Mouse (Mus musculus) forebrain, embryonic 13.5 days (tissue): Measurements from ENCODE around the gene Slc7a10. TPM values are rescaled to one million over a fixed set of nuclear protein-coding genes. Genes with fewer than 3 reads are reported as not detected.

Source experiments
- ATAC-seq: fragments of 200-750 bp; cut with Nextera tagmentation; 2 replicates; pipeline ENCODE4 v1.8.0; 2017
- H3K27ac ChIP-seq: fragments of 300-500 bp; sonication (generic); 2 replicates; pipeline ENCODE4 v1.5.1; 2015; ENCODE audit warnings: inconsistent platforms, mild to moderate bottlenecking, moderate library complexity
- H3K27me3 ChIP-seq: fragments of 300-500 bp; sonication (generic); 2 replicates; pipeline ENCODE4 v1.6.1; 2015; ENCODE audit warnings: mild to moderate bottlenecking, inconsistent platforms
- H3K36me3 ChIP-seq: fragments of 300-500 bp; sonication (generic); 2 replicates; pipeline ENCODE4 v1.6.1; 2015; ENCODE audit warnings: mild to moderate bottlenecking, inconsistent platforms; ENCODE audit not compliant: poor library complexity, severe bottlenecking
- H3K4me1 ChIP-seq: fragments of 300-500 bp; sonication (generic); 2 replicates; pipeline ENCODE4 v1.6.1; 2015; ENCODE audit warnings: inconsistent platforms
- H3K4me2 ChIP-seq: fragments of 300-500 bp; sonication (generic); 2 replicates; pipeline ENCODE4 v1.6.1; 2015; ENCODE audit warnings: inconsistent platforms, mild to moderate bottlenecking, moderate library complexity
- H3K4me3 ChIP-seq: fragments of 300-500 bp; sonication (generic); 2 replicates; pipeline ENCODE4 v1.5.1; 2015; ENCODE audit warnings: mild to moderate bottlenecking, inconsistent platforms
- H3K9ac ChIP-seq: fragments of 300-500 bp; sonication (generic); 2 replicates; pipeline ENCODE4 v1.6.1; 2015; ENCODE audit warnings: mild to moderate bottlenecking, inconsistent platforms
- H3K9me3 ChIP-seq: fragments of 300-500 bp; sonication (generic); replicated peaks from 2 replicates; pipeline ENCODE4 v1.6.1; 2016; ENCODE audit warnings: inconsistent platforms
- WGBS: fragments of 180-500 bp; shearing (Covaris S2); methylation state at CpG from one replicate; pipeline ENCODE4 v1.1.7; 2015; 5-methylcytosine and 5-hydroxymethylcytosine counted together
- polyA plus RNA-seq: library from polyadenylated mRNA; unstranded; fragments of >200 nt; fragmentation: Nextera tagmentation; extraction: Ambion mirVana; gene quantifications from 2 replicates; pipeline ENCODE4 v1.2.1, GENCODE M21; 2015

Gene Slc7a10
- polyA plus RNA-seq, 1 experiment from 2014 or later: 2.5 TPM

GRCm38 (mm10) chr7:35156561-35157477 lies 29.4 kb upstream of the Slc7a10 start:
- Histone ChIP-seq H3K36me3 (no peaks in the 10 kb centered on the region), H3K4me3 (no peak overlapping the region), H3K9ac (no peak overlapping the region), H3K4me1 (no peaks in the 10 kb centered on the region), H3K9me3 (no peaks in the 10 kb centered on the region), H3K4me2 (no peak overlapping the region), H3K27ac (no peak overlapping the region), H3K27me3 (0 out of 2 replicates have a peak, but pooled peaks cover 5% of the 10 kb centered on the region)
- WGBS: 79% methylated on average over 16 of the region's 16 CpGs
- ATAC-seq: no peak

- no peaks in the 10 kb centered on the region for H3K4me1 ChIP-seq
- H3K36me3 ChIP-seq: no peaks in the 10 kb centered on the region
- no peak for ATAC-seq
- 0 out of 2 replicates have a peak, but pooled peaks cover 5% of the 10 kb centered on the region for H3K27me3 ChIP-seq
- H3K27ac ChIP-seq: no peak overlapping the region
- WGBS: 78% methylated on average over 3 of the region's 3 CpGs
- no peak overlapping the region for H3K4me2 ChIP-seq
- no peaks in the 10 kb centered on the region for H3K9me3 ChIP-seq
- H3K4me3 ChIP-seq: no peak overlapping the region
- H3K9ac ChIP-seq: no peak overlapping the region
Observed at GRCm38 (mm10) chr7:35157512-35157911, 28.7 kb upstream of the Slc7a10 start.

GRCm38 (mm10) chr7:35162443-35162842 lies 23.7 kb upstream of the Slc7a10 start:
- no peak for ATAC-seq
- Histone ChIP-seq H3K36me3 (no peaks in the 10 kb centered on the region), H3K27ac (no peak overlapping the region), H3K27me3 (no peaks in the 10 kb centered on the region), H3K9ac (no peak overlapping the region), H3K9me3 (no peaks in the 10 kb centered on the region), H3K4me2 (no peak overlapping the region), H3K4me3 (no peak overlapping the region), H3K4me1 (no peaks in the 10 kb centered on the region)
- WGBS: 87% methylated on average over 6 of the region's 6 CpGs

- no peak overlapping the region for H3K4me3 ChIP-seq
- no peaks in the 10 kb centered on the region for H3K27me3 ChIP-seq
- no peak overlapping the region for H3K9ac ChIP-seq
- 84% methylated on average over 7 of the region's 7 CpGs for WGBS
- no peak for ATAC-seq
- H3K36me3 ChIP-seq: no peaks in the 10 kb centered on the region
- H3K27ac ChIP-seq: no peak overlapping the region
- no peaks in the 10 kb centered on the region for H3K4me1 ChIP-seq
- no peak overlapping the region for H3K4me2 ChIP-seq
- no peaks in the 10 kb centered on the region for H3K9me3 ChIP-seq
Observed at GRCm38 (mm10) chr7:35163600-35163999, 22.6 kb upstream of the Slc7a10 start.

GRCm38 (mm10) chr7:35164131-35164530 lies 22.1 kb upstream of the Slc7a10 start:
- WGBS: 86% methylated on average over 6 of the region's 6 CpGs
- Histone ChIP-seq H3K27ac (no peak overlapping the region), H3K27me3 (no peaks in the 10 kb centered on the region), H3K4me2 (no peak overlapping the region), H3K9me3 (no peaks in the 10 kb centered on the region), H3K4me1 (no peaks in the 10 kb centered on the region), H3K36me3 (no peaks in the 10 kb centered on the region), H3K9ac (no peak overlapping the region), H3K4me3 (no peak overlapping the region)
- ATAC-seq: no peak

- Histone ChIP-seq H3K27ac (no peak overlapping the region), H3K4me3 (no peak overlapping the region), H3K9ac (no peak overlapping the region), H3K36me3 (no peaks in the 10 kb centered on the region), H3K9me3 (no peaks in the 10 kb centered on the region), H3K4me1 (0 out of 2 replicates have a peak, but pooled peaks cover 3% of the 10 kb centered on the region), H3K4me2 (no peak overlapping the region), H3K27me3 (peaks cover 8% of the 10 kb centered on the region; the same call in 1 of the 2 replicates)
- 80% methylated on average over 5 of the region's 5 CpGs for WGBS
- no peak for ATAC-seq
Observed at GRCm38 (mm10) chr7:35166988-35167387, 19.2 kb upstream of the Slc7a10 start.

GRCm38 (mm10) chr7:35167925-35168324 lies 18.3 kb upstream of the Slc7a10 start:
- ATAC-seq: no peak
- Histone ChIP-seq H3K36me3 (no peaks in the 10 kb centered on the region), H3K27me3 (peaks cover 8% of the 10 kb centered on the region; the same call in 1 of the 2 replicates), H3K9ac (no peak overlapping the region), H3K27ac (no peak overlapping the region), H3K4me1 (0 out of 2 replicates have a peak, but pooled peaks cover 3% of the 10 kb centered on the region), H3K9me3 (no peaks in the 10 kb centered on the region), H3K4me2 (no peak overlapping the region), H3K4me3 (no peak overlapping the region)
- WGBS: 79% methylated on average over 2 of the region's 2 CpGs

GRCm38 (mm10) chr7:35169341-35169740 lies 16.8 kb upstream of the Slc7a10 start:
- Histone ChIP-seq H3K4me3 (no peak overlapping the region), H3K27me3 (peaks cover 8% of the 10 kb centered on the region; the same call in 1 of the 2 replicates), H3K36me3 (no peaks in the 10 kb centered on the region), H3K4me2 (no peak overlapping the region), H3K4me1 (0 out of 2 replicates have a peak, but pooled peaks cover 3% of the 10 kb centered on the region), H3K9ac (no peak overlapping the region), H3K27ac (no peak overlapping the region), H3K9me3 (no peaks in the 10 kb centered on the region)
- WGBS: 11% methylated on average over 6 of the region's 6 CpGs
- ATAC-seq: peak; percentile 50; the same call in 1 of the 2 replicates

- 3% methylated on average over 14 of the region's 16 CpGs for WGBS
- Histone ChIP-seq H3K9ac (no peak overlapping the region), H3K4me3 (no peak overlapping the region)
Observed at GRCm38 (mm10) chr7:35171867-35172382, 14.3 kb upstream of the Slc7a10 start.

GRCm38 (mm10) chr7:35172519-35172918 lies 13.7 kb upstream of the Slc7a10 start:
- H3K4me1 ChIP-seq: 0 out of 2 replicates have a peak, but pooled peaks cover 3% of the 10 kb centered on the region
- H3K36me3 ChIP-seq: no peaks in the 10 kb centered on the region
- H3K4me2 ChIP-seq: 0 out of 2 replicates have a peak overlapping the region, but pooled peaks have one; percentile 42
- H3K27me3 ChIP-seq: peaks cover 8% of the 10 kb centered on the region; the same call in 1 of the 2 replicates
- no peak overlapping the region for H3K9ac ChIP-seq
- no peak overlapping the region for H3K27ac ChIP-seq
- no peaks in the 10 kb centered on the region for H3K9me3 ChIP-seq
- ATAC-seq: no peak
- H3K4me3 ChIP-seq: no peak overlapping the region
- 69% methylated on average over 4 of the region's 4 CpGs for WGBS

More at GRCm38 (mm10) chr7:35171867-35172382, 14.3 kb upstream of the Slc7a10 start:
- Histone ChIP-seq H3K27me3 (peaks cover 8% of the 10 kb centered on the region; the same call in 1 of the 2 replicates), H3K36me3 (no peaks in the 10 kb centered on the region), H3K4me2 (peak overlapping the region; percentile 42), H3K9me3 (no peaks in the 10 kb centered on the region), H3K27ac (no peak overlapping the region), H3K4me1 (0 out of 2 replicates have a peak, but pooled peaks cover 3% of the 10 kb centered on the region)
- peak; percentile 87 for ATAC-seq

GRCm38 (mm10) chr7:35175533-35175932 lies 10.7 kb upstream of the Slc7a10 start:
- ATAC-seq: no peak
- H3K27me3 ChIP-seq: peaks cover 5% of the 10 kb centered on the region; the same call in 1 of the 2 replicates
- no peak overlapping the region for H3K9ac ChIP-seq
- 86% methylated on average over 4 of the region's 4 CpGs for WGBS
- H3K9me3 ChIP-seq: 0 out of 2 replicates have a peak, but pooled peaks cover 3% of the 10 kb centered on the region
- H3K4me2 ChIP-seq: no peak overlapping the region
- no peaks in the 10 kb centered on the region for H3K36me3 ChIP-seq
- H3K4me1 ChIP-seq: 0 out of 2 replicates have a peak, but pooled peaks cover 3% of the 10 kb centered on the region
- H3K4me3 ChIP-seq: no peak overlapping the region
- H3K27ac ChIP-seq: no peak overlapping the region
